Mouse (Mus musculus) heart, adult 2 months (tissue): ENCODE results near the gene Irf4.

Experiments
- CTCF ChIP-seq: fragments of 200-600 bp; IDR thresholded peaks from 2 replicates; pipeline ENCODE4 v1.8.1; 2022; ENCODE audit warnings: antibody characterized with exemption, mild to moderate bottlenecking, moderate library complexity
- POLR2A ChIP-seq: fragments of 200-500 bp; IDR thresholded peaks from 2 replicates; pipeline ENCODE4 v1.6.1; 2011; ENCODE audit warnings: mild to moderate bottlenecking, low read depth, low read length, control low read depth; ENCODE audit not compliant: insufficient read depth

- TF ChIP-seq POLR2A (no peak), CTCF (no peak)
These were observed 2.2 kb downstream of the Irf4 start for GRCm38 (mm10) chr13:30751304-30751580.
